Mouse (Mus musculus) liver, embryonic 14.5 days (tissue): Measurements from ENCODE around the gene Pithd1.

Experiments used
- CTCF ChIP-seq: IDR thresholded peaks from 2 replicates; pipeline ENCODE4 v1.5.1; 2016; ENCODE audit warnings: antibody characterized with exemption, low read depth, control low read depth
- EP300 ChIP-seq: IDR thresholded peaks from 2 replicates; pipeline ENCODE4 v1.6.1; 2016; ENCODE audit warnings: antibody characterized with exemption, low read depth

GRCm38 (mm10) chr4:135987714-135988113 lies 650 bp upstream of the Pithd1 start:
- no peak for TF ChIP-seq CTCF
- TF ChIP-seq EP300, result no peak
